Mouse (Mus musculus): ENCODE results near the gene Rnf212b. TPM values are rescaled to one million over a fixed set of nuclear protein-coding genes. Genes with fewer than 3 reads are reported as not detected.

Gene Rnf212b
- polyA plus RNA-seq, 1 experiment: not detected

DNA sequence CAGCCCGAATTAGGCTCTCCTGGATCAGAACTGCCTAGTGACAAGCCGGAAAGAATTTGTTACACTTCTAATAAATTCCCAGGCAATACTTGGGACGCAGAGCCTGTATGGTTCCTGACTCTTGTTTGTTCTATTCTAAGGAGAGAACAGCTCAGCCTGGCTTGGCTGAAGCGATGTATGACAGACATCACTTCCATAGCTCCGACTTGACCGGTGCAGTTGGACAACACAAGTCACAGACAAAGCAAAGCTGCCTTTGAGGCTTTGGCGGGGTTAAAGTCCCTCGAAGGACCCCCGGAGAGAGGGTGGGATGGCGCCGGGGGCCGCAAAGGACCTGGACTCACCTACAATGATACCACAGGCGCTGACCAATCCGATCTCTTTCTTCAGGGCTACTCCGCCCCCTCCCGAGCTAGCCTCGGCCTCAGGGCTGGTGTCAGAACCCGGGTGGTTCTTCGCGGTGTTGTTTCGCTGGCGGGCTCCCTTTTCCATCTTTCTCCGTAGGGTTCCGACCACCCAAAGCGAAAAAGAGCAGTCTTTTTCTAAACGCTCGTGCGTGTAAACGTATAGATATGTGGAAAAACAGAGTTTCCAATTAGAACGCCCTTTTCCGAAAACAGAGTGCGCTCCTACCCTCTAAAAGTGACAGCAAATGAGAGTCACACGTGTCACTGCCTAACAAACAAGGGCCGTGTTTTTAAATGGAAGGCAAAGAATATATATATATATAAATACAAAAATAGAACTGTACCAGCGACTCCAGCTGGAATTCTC, 32.9 kb upstream of the Rnf212b start:
- H3K9me3 ChIP-seq: peaks cover 5% of the 10 kb centered on the region; the same call in 1 of the 2 replicates
- no peaks in the 10 kb centered on the region for H3K36me3 ChIP-seq (replicated peaks; ENCODE audit: low read length)
- H3K4me3 ChIP-seq (replicated peaks): peak overlapping the region; percentile 94
- H3K4me1 ChIP-seq: peaks cover 26% of the 10 kb centered on the region
- H3K27me3 ChIP-seq (replicated peaks): peaks cover 37% of the 10 kb centered on the region
- TF ChIP-seq FLI1 (IDR thresholded peaks at IDR 0.05; ENCODE audit: low read length): no peak
- TF ChIP-seq GATA1 (IDR thresholded peaks at IDR 0.05; ENCODE audit: borderline replicate concordance, low read length): no peak

DNA sequence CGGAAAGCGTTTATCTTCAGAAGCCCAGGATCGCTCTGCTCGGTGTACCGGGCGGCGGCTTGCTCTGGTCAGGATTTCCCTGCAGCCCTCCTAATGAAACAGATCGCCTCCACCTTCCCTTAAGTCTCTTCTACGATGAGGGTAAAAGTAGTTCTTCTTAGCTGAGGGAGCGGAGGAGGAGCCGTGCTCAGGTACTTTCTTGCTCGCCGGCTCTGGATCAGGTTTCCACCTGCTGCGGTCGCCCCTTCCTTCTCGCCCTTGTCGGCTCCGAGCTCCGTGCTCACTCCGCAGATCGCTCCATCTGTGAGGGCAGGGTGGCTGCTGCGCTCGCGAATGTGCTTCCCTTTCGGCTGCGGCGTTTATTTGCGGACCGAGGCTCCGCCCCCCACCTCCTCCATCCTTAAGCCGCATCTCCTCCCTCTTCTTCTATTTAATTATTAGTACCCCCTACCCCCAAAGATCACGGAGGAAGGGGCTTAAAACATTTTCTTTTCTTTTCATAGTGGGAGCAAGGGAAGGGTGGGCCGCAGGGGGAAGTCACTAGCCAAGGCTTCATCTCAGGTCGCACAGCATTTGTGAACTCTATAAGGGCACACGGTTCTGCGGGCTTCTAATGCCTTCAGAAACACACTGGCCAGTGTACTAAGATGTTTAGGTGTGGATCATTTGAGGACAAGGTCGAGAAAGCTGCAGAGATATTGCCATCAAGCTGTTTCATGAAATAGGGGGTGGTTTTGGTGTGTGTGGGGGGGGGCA, 32.2 kb upstream of the Rnf212b start, which contains the start of gene Slc7a8:
Gene Slc7a8, minus strand, starts transcription at position 337 of the 756 bp plus-strand sequence.
- TF ChIP-seq FLI1 (IDR thresholded peaks at IDR 0.05; ENCODE audit: low read length) (no peak), GATA1 (IDR thresholded peaks at IDR 0.05; ENCODE audit: borderline replicate concordance, low read length) (no peak)
- Histone ChIP-seq H3K27me3 (replicated peaks) (peaks cover 35% of the 10 kb centered on the region), H3K4me3 (replicated peaks) (peak within 1 kb of the TSS; percentile 94), H3K4me1 (peaks cover 26% of the 10 kb centered on the region), H3K36me3 (replicated peaks; ENCODE audit: low read length) (no peaks in the 10 kb centered on the region), H3K9me3 (peaks cover 5% of the 10 kb centered on the region; the same call in 1 of the 2 replicates)

DNA sequence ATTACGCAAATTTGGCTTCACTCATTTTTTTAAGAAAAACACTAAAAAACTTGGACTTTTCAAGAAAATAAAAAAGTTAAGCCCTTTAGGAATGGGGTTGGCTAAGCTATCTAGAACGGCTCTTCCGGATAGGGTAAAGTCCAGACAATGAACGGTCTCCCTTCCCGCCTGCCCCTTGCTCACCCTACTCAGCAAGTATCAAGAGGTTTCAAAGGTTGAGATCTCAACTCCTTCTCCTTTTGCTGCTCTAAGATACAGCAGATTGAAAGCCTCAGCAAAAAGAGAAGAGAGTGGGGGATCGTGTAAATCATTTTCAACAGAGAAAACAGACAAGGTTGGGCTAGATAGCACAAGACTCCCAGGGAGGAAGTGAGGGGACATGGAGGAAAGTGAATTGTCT, 31.0 kb upstream of the Rnf212b start:
- Histone ChIP-seq H3K27me3 (replicated peaks) (peaks cover 32% of the 10 kb centered on the region), H3K36me3 (replicated peaks; ENCODE audit: low read length) (no peaks in the 10 kb centered on the region), H3K9me3 (peaks cover 13% of the 10 kb centered on the region; the same call in 1 of the 2 replicates), H3K4me1 (peaks cover 19% of the 10 kb centered on the region), H3K4me3 (replicated peaks) (no peak overlapping the region)
- TF ChIP-seq GATA1 (IDR thresholded peaks at IDR 0.05; ENCODE audit: borderline replicate concordance, low read length): no peak
- TF ChIP-seq FLI1 (IDR thresholded peaks at IDR 0.05; ENCODE audit: low read length): no peak

DNA sequence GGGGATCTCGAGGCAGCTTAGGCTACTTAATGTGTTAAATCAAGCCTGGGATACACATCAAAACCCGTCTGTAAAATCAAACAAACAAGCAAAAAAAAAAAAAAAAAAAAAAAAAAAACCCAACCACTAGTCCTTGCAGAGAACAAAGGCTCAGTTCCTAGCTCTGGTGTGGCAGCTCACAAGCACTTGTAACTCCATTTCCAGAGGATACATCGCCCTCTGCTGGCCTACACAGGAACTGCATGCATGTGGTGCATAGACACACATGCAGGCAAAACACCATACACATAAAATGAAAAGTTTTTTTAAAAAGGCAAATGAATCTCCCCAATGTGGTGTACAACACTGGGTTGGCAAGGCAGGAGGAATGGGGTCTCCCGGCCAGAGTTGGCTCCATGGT, 28.0 kb upstream of the Rnf212b start:
- peaks cover 18% of the 10 kb centered on the region for H3K9me3 ChIP-seq
- TF ChIP-seq GATA1 (IDR thresholded peaks at IDR 0.05; ENCODE audit: borderline replicate concordance, low read length): no peak
- no peak for TF ChIP-seq FLI1 (IDR thresholded peaks at IDR 0.05; ENCODE audit: low read length)
- H3K27me3 ChIP-seq (replicated peaks): peaks cover 37% of the 10 kb centered on the region
- no peaks in the 10 kb centered on the region for H3K36me3 ChIP-seq (replicated peaks; ENCODE audit: low read length)
- no peak overlapping the region for H3K4me3 ChIP-seq (replicated peaks)
- H3K4me1 ChIP-seq: peaks cover 9% of the 10 kb centered on the region

DNA sequence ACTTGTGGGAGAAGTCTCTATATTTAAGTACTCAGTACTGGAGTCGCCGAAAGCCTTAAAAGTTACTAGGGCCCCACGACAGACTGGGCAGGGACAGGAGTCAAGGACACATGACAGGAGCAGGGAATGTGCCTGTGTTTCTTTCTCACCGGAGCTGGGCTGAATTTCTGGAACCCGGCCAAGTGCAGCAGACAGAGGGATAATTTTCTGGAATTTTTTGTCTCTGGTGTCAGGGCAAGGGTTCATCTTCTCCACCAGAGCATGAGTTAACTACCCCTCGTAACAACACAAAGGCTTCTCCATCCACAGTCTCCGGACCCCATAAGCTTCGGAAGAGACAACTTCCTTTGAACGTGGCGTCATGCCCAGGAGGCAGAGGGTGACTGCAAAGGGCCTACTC, 27.5 kb upstream of the Rnf212b start:
- Histone ChIP-seq H3K4me3 (replicated peaks) (no peak overlapping the region), H3K27me3 (replicated peaks) (peaks cover 36% of the 10 kb centered on the region), H3K4me1 (peaks cover 7% of the 10 kb centered on the region), H3K36me3 (replicated peaks; ENCODE audit: low read length) (no peaks in the 10 kb centered on the region), H3K9me3 (peaks cover 18% of the 10 kb centered on the region)
- TF ChIP-seq GATA1 (IDR thresholded peaks at IDR 0.05; ENCODE audit: borderline replicate concordance, low read length) (no peak), FLI1 (IDR thresholded peaks at IDR 0.05; ENCODE audit: low read length) (no peak)

DNA sequence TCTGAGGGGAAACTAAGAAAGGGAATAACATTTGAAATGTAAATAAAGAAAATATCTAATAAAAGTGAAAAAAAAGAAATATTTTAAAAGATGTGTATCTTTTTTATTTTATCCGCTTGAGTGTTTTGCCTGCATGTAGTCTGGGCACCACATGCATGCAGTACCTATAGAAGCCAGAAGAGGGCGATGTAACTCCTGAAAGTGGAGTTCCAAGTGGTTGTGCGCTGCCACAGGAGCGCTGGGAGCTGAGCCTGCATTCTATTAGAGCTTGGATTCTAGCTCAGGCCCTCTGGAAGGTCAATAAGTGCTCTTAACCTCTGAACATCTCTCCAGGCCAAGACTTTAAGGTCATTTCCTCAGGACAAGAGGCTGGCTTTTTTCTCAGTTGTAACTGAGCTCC, 26.7 kb upstream of the Rnf212b start:
- TF ChIP-seq FLI1 (IDR thresholded peaks at IDR 0.05; ENCODE audit: low read length): no peak
- no peak for TF ChIP-seq GATA1 (IDR thresholded peaks at IDR 0.05; ENCODE audit: borderline replicate concordance, low read length)
- Histone ChIP-seq H3K4me3 (replicated peaks) (no peak overlapping the region), H3K4me1 (no peaks in the 10 kb centered on the region), H3K27me3 (replicated peaks) (peaks cover 32% of the 10 kb centered on the region), H3K36me3 (replicated peaks; ENCODE audit: low read length) (no peaks in the 10 kb centered on the region), H3K9me3 (peaks cover 18% of the 10 kb centered on the region)

DNA sequence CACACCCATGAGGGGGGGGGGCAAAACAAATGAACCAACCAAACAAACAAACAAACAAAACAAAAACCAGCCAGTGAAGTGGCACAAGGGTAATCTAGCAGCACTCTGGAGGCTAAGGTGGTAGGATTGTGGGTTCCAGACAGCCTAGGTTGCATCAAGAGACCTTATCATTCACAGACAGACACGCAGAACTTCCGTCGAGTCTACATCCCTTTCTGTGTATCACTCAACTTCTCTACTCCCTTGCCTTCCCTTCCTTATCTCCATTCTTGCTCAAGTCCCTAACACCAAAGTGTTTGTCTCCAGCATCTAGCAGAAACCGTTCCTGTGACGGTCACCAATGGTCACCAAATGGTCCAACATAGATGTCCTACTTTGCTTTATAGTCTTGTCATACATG, 25.7 kb upstream of the Rnf212b start:
- H3K36me3 ChIP-seq (replicated peaks; ENCODE audit: low read length): no peaks in the 10 kb centered on the region
- H3K4me1 ChIP-seq: no peaks in the 10 kb centered on the region
- H3K27me3 ChIP-seq (replicated peaks): peaks cover 27% of the 10 kb centered on the region
- TF ChIP-seq GATA1 (IDR thresholded peaks at IDR 0.05; ENCODE audit: borderline replicate concordance, low read length) (no peak), FLI1 (IDR thresholded peaks at IDR 0.05; ENCODE audit: low read length) (no peak)
- peaks cover 18% of the 10 kb centered on the region for H3K9me3 ChIP-seq
- no peak overlapping the region for H3K4me3 ChIP-seq (replicated peaks)

DNA sequence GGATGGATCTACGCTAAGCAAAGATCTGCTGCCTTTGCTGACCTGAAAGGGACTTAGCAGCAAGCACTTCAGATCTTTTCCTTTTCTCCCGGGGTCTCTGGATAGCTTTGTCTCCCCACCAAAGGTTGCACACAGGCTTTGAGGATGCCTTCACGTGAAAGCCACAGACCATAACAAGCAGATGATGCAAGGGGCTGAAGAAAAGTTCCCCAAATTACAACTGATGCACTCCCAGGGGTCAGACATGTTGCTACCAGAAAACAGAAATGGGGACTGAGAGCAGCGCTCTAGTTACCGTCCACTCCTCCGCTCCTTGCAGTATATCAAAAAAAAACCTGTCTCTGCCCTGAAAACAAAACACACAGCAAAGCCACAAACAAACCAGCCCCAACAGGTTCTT, 21.8 kb upstream of the Rnf212b start:
- no peak for TF ChIP-seq GATA1 (IDR thresholded peaks at IDR 0.05; ENCODE audit: borderline replicate concordance, low read length)
- no peak for TF ChIP-seq FLI1 (IDR thresholded peaks at IDR 0.05; ENCODE audit: low read length)
- Histone ChIP-seq H3K36me3 (replicated peaks; ENCODE audit: low read length) (no peaks in the 10 kb centered on the region), H3K4me1 (peaks cover 31% of the 10 kb centered on the region), H3K27me3 (replicated peaks) (peaks cover 22% of the 10 kb centered on the region), H3K9me3 (peaks cover 17% of the 10 kb centered on the region), H3K4me3 (replicated peaks) (no peak overlapping the region)

DNA sequence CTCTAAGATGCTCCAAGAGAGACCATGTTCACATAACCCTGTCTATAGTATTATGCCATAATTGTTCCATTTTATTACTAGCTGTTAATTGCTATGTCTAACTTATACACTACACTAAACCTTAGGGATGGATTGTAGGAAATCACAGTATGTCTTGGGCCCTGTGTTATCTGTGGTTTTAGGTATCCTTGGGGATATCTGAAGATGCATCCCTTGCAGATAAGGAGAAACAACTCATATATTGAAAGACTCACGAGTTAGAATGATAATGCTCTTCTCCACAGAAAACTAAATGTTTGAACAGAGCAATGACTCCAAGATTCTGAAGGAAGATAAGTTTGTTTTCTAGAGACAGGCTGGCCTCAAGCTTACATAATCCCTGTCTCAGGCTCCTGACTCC, 20.6 kb upstream of the Rnf212b start:
- TF ChIP-seq GATA1 (IDR thresholded peaks at IDR 0.05; ENCODE audit: borderline replicate concordance, low read length) (no peak), FLI1 (IDR thresholded peaks at IDR 0.05; ENCODE audit: low read length) (no peak)
- Histone ChIP-seq H3K36me3 (replicated peaks; ENCODE audit: low read length) (no peaks in the 10 kb centered on the region), H3K9me3 (peaks cover 7% of the 10 kb centered on the region), H3K4me3 (replicated peaks) (no peak overlapping the region), H3K4me1 (peaks cover 31% of the 10 kb centered on the region), H3K27me3 (replicated peaks) (peaks cover 22% of the 10 kb centered on the region)
